Mouse (Mus musculus) hindbrain, embryonic 11.5 days (tissue): ENCODE data around the gene Zfp790. TPM values are rescaled to one million over a fixed set of nuclear protein-coding genes. Genes with fewer than 3 reads are reported as not detected.

Source experiments
- ATAC-seq: fragments of 200-750 bp; cut with Nextera tagmentation; 2 replicates; pipeline ENCODE4 v1.8.0; 2017; ENCODE audit warnings: mild to moderate bottlenecking, moderate TSS enrichment, moderate library complexity; ENCODE audit not compliant: low FRiP score
- DNase-seq: peaks from one replicate; pipeline ENCODE4 v3.0.0-alpha.2; 2015; ENCODE audit warnings: low spot score
- H3K27ac ChIP-seq: fragments of 300-500 bp; sonication (generic); 2 replicates; pipeline ENCODE4 v1.5.1; 2014; ENCODE audit warnings: mild to moderate bottlenecking, low read depth, low read length
- H3K27me3 ChIP-seq: fragments of 300-500 bp; sonication (generic); 2 replicates; pipeline ENCODE4 v1.6.1; 2014; ENCODE audit warnings: mild to moderate bottlenecking, low read length, moderate library complexity, mixed read lengths; ENCODE audit not compliant: control insufficient read depth, insufficient read depth
- H3K36me3 ChIP-seq: fragments of 300-500 bp; sonication (generic); 2 replicates; pipeline ENCODE4 v1.6.1; 2014; ENCODE audit warnings: mild to moderate bottlenecking, low read length, moderate library complexity, mixed read lengths; ENCODE audit not compliant: control insufficient read depth, insufficient read depth
- H3K4me1 ChIP-seq: fragments of 300-500 bp; sonication (generic); replicated peaks from 2 replicates; pipeline ENCODE4 v1.6.1; 2014; ENCODE audit warnings: low read length, mixed read lengths; ENCODE audit not compliant: control insufficient read depth, insufficient read depth
- H3K4me2 ChIP-seq: fragments of 300-500 bp; sonication (generic); replicated peaks from 2 replicates; pipeline ENCODE4 v1.6.1; 2014; ENCODE audit warnings: mild to moderate bottlenecking, low read depth, low read length
- H3K4me3 ChIP-seq: fragments of 300-500 bp; sonication (generic); 2 replicates; pipeline ENCODE4 v1.5.1; 2014; ENCODE audit warnings: low read depth, low read length
- H3K9ac ChIP-seq: fragments of 300-500 bp; sonication (generic); 2 replicates; pipeline ENCODE4 v1.6.1; 2014; ENCODE audit warnings: low read depth, low read length
- H3K9me3 ChIP-seq: fragments of 300-500 bp; sonication (generic); 2 replicates; pipeline ENCODE4 v1.6.1; 2016; ENCODE audit warnings: low read length; ENCODE audit not compliant: control insufficient read depth
- WGBS: fragments of 180-500 bp; shearing (Covaris S2); extraction: QIAGEN DNeasy Blood & Tissue Kit; methylation state at CpG from one replicate; pipeline ENCODE4 v1.1.7; 2014; 5-methylcytosine and 5-hydroxymethylcytosine counted together
- polyA plus RNA-seq: library from polyadenylated mRNA; unstranded; fragments of >200 nt; fragmentation: Nextera tagmentation; extraction: Ambion mirVana; gene quantifications from 2 replicates; pipeline ENCODE4 v1.2.1, GENCODE M21; 2014

The Zfp790 gene
- 19.7 and 24.7 TPM in 2 replicates for polyA plus RNA-seq

- Histone ChIP-seq H3K9me3 (no peaks in the 10 kb centered on the region), H3K36me3 (no peaks in the 10 kb centered on the region), H3K27ac (peak within 1 kb of the TSS; percentile 32), H3K9ac (peak within 1 kb of the TSS; percentile 83), H3K4me2 (peak within 1 kb of the TSS; percentile 71), H3K4me1 (no peaks in the 10 kb centered on the region; the same call in none of the 2 replicates), H3K27me3 (no peaks in the 10 kb centered on the region), H3K4me3 (peak within 1 kb of the TSS; percentile 68)
- ATAC-seq, result peak; percentile 95
- DNase-seq, result peak; percentile 92
- 0% methylated on average over 26 of the region's 26 CpGs for WGBS
Measured at GRCm38 (mm10) chr7:29815910-29816429, at the start of gene Zfp790. Gene Zfp790, plus strand, starts transcription at chr7:29816114.

- DNase-seq (peak; percentile 88), ATAC-seq (peak; percentile 61)
- Histone ChIP-seq H3K27ac (no peak overlapping the region), H3K4me1 (peaks cover 3% of the 10 kb centered on the region; the same call in 1 of the 2 replicates), H3K36me3 (no peaks in the 10 kb centered on the region), H3K9me3 (no peaks in the 10 kb centered on the region), H3K4me2 (peak overlapping the region; percentile 37), H3K4me3 (peak overlapping the region; percentile 76), H3K9ac (peak overlapping the region; percentile 63), H3K27me3 (no peaks in the 10 kb centered on the region)
- 2% methylated on average over 15 of the region's 15 CpGs for WGBS
Measured at GRCm38 (mm10) chr7:29767058-29767686, 48.7 kb upstream of the Zfp790 start.

- peaks cover 3% of the 10 kb centered on the region; the same call in 1 of the 2 replicates for H3K4me1 ChIP-seq
- no peaks in the 10 kb centered on the region for H3K9me3 ChIP-seq
- H3K9ac ChIP-seq, result peak within 1 kb of the TSS; percentile 83
- DNase-seq, result peak; percentile 93
- H3K36me3 ChIP-seq, result no peaks in the 10 kb centered on the region; the same call in 1 of the 2 replicates
- ATAC-seq, result peak; percentile 95
- no peaks in the 10 kb centered on the region for H3K27me3 ChIP-seq
- H3K27ac ChIP-seq, result 0 out of 2 replicates have a peak within 1 kb of the TSS, but pooled peaks have one; percentile 13
- H3K4me2 ChIP-seq, result peak within 1 kb of the TSS; percentile 63
- peak within 1 kb of the TSS; percentile 76 for H3K4me3 ChIP-seq
- under 1% methylated on average over 32 of the region's 32 CpGs for WGBS
Measured at GRCm38 (mm10) chr7:29768090-29768900, 47.6 kb upstream of the Zfp790 start, which contains the start of gene Zfp84. Gene Zfp84, plus strand, starts transcription at chr7:29768552.

- H3K4me3 ChIP-seq, result peak overlapping the region; percentile 76
- peaks cover 4% of the 10 kb centered on the region for H3K36me3 ChIP-seq
- DNase-seq (no peak), ATAC-seq (no peak)
- no peaks in the 10 kb centered on the region for H3K27me3 ChIP-seq
- peak overlapping the region; percentile 83 for H3K9ac ChIP-seq
- H3K4me1 ChIP-seq, result peaks cover 3% of the 10 kb centered on the region; the same call in 1 of the 2 replicates
- H3K27ac ChIP-seq, result no peak overlapping the region
- no peaks in the 10 kb centered on the region for H3K9me3 ChIP-seq
- 7% methylated on average over 10 of the region's 10 CpGs for WGBS
- peak overlapping the region; percentile 63 for H3K4me2 ChIP-seq
Measured at GRCm38 (mm10) chr7:29768980-29769379, 46.9 kb upstream of the Zfp790 start.

GRCm38 (mm10) chr7:29773503-29773902 lies 42.4 kb upstream of the Zfp790 start:
- no peak for DNase-seq
- Histone ChIP-seq H3K36me3 (peaks cover 28% of the 10 kb centered on the region), H3K9ac (no peak overlapping the region), H3K4me1 (peaks cover 3% of the 10 kb centered on the region; the same call in 1 of the 2 replicates), H3K27me3 (no peaks in the 10 kb centered on the region), H3K4me2 (no peak overlapping the region), H3K9me3 (no peaks in the 10 kb centered on the region), H3K27ac (no peak overlapping the region), H3K4me3 (no peak overlapping the region)
- no peak for ATAC-seq
- WGBS, result 87% methylated on average over 7 of the region's 7 CpGs

- H3K27me3 ChIP-seq, result no peaks in the 10 kb centered on the region
- no peak overlapping the region for H3K27ac ChIP-seq
- peaks cover 1% of the 10 kb centered on the region; the same call in 1 of the 2 replicates for H3K4me1 ChIP-seq
- H3K4me2 ChIP-seq, result no peak overlapping the region
- H3K9me3 ChIP-seq, result no peaks in the 10 kb centered on the region
- H3K4me3 ChIP-seq, result no peak overlapping the region
- H3K9ac ChIP-seq, result no peak overlapping the region
- H3K36me3 ChIP-seq, result peaks cover 28% of the 10 kb centered on the region
- no peak for DNase-seq
- 90% methylated on average over 3 of the region's 3 CpGs for WGBS
- no peak for ATAC-seq
Measured at GRCm38 (mm10) chr7:29774371-29774770, 41.5 kb upstream of the Zfp790 start.

GRCm38 (mm10) chr7:29776568-29776967 lies 39.3 kb upstream of the Zfp790 start:
- Histone ChIP-seq H3K9me3 (no peaks in the 10 kb centered on the region), H3K9ac (no peak overlapping the region), H3K27me3 (no peaks in the 10 kb centered on the region), H3K4me3 (no peak overlapping the region), H3K4me2 (no peak overlapping the region), H3K27ac (no peak overlapping the region), H3K36me3 (peaks cover 28% of the 10 kb centered on the region), H3K4me1 (no peaks in the 10 kb centered on the region)
- ATAC-seq (no peak), DNase-seq (no peak)
- 97% methylated on average over 19 of the region's 19 CpGs for WGBS

- Histone ChIP-seq H3K36me3 (peaks cover 28% of the 10 kb centered on the region), H3K27me3 (no peaks in the 10 kb centered on the region), H3K9me3 (no peaks in the 10 kb centered on the region), H3K4me2 (no peak overlapping the region), H3K9ac (no peak overlapping the region), H3K4me1 (no peaks in the 10 kb centered on the region), H3K27ac (no peak overlapping the region), H3K4me3 (no peak overlapping the region)
- ATAC-seq (no peak), DNase-seq (no peak)
- WGBS, result 97% methylated on average over 10 of the region's 10 CpGs
Measured at GRCm38 (mm10) chr7:29777372-29777771, 38.5 kb upstream of the Zfp790 start.
